Mouse (Mus musculus): ENCODE results near the gene Cgn.
"Not testable (repeated sequence)": the region's sequence is repeated elsewhere in the genome, so short reads cannot be mapped to it uniquely, and the experiment has no call there.

DNA sequence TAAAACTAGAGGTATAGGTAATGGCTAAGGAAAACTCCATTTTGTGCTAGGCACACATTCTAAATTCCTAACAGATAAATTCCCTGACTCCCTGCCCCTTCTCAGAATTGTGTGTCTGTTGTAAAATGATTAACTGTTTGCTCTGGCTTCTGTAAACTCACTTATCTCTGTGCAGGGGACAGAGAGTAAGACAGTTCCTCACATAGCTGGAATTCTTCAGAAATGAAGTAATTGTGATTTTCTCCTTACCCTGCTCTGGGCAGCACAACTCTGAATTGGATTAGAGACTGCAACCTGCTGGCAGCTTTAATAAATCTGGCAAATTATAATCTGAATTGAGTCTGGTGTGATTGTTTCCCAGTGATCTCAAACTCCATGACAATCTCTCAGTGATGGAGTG lies 75.7 kb downstream of the Cgn start:
- TF ChIP-seq CTCF (IDR thresholded peaks at IDR 0.05; ENCODE audit: extremely low read depth, insufficient read length, insufficient replicate concordance, low read depth, low read length); POLR2A (IDR thresholded peaks at IDR 0.05; ENCODE audit: low read depth, low read length): not testable (repeated sequence)
